Mouse (Mus musculus): ENCODE results near the gene Wfdc15b.

DNA sequence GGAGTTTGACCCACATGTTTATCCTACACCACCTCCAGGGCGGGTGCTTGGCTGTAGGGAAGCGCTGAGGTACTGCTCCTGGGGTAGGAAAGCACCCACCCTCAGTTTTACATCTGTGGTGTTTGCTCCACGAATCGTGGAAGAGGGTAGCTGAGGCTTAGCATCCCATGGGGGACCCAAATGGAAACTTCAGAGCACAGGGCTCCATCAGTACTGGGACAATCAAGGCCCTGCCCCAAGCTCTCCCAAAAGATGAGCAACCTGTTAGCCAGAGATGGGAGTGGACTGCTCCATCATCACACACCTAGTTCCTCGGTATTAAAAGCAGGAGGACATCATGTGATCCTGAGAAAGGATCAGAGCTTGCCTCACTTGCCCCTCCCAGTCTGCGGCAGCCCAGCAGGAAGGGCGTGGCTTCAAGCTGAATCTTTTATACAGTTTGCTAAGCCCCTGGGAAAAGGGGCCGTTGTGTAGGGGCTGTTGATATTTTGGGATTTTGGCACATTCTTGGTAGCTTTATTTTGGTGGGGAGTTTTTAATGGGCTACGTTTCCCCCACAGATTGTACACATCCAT lies 37.2 kb downstream of the Wfdc15b start:
- TF ChIP-seq CTCF (IDR thresholded peaks at IDR 0.05; ENCODE audit: borderline replicate concordance, insufficient read depth, low read length) = no peak
- no peak for TF ChIP-seq POLR2A (IDR thresholded peaks at IDR 0.05; ENCODE audit: low read depth, low read length)
